In the genomic region with DNA sequence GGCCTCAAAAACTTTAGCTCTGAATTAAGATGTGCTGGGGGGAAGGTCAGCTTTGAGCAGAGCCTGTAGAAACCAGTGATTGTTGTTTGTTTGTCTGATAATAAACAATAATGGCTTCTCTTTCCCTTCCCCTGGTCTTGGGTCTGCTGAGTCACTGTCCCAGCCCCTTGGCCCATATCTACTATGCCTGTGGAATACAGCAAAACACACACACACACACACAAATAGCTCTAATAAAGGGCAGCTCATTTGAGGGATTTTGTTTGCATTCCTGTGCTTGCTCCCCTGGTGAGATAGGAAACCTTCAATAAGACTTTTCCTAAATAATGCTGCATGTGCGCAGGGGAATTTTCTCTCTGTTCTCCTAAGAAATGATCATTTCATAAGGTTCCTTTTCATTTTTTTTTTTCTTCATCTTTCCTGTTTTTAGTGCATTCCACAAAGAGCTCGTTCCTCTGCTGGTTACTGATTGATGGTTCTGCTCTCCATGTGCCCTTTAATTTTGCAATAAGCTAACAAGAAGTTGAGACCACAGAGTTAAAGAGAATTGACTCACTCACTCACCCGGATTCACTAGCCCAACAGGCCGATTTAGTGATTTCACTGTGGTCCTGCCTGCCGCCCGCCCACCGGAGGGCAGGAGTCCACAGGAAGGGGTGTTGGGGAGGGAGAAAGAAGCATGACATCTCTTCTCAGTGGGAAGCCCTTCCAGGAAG, we compare ENCODE assay signal across 8 mouse cellular contexts.
DNase-seq lines count a peak whose midpoint lies in the region; ATAC-seq and TF ChIP-seq lines count a peak whose summit lies in the region.

No protein-coding gene starts in this region.

- TF ChIP-seq POLR2A in bone marrow macrophage, adult 2 months (IDR thresholded peaks at IDR 0.05; ENCODE audit: borderline replicate concordance, low read depth, low read length): no peak
- no peak for TF ChIP-seq POLR2A in lung, adult 2 months (IDR thresholded peaks at IDR 0.05; ENCODE audit: borderline replicate concordance, extremely low read depth, low read depth, low read length)

- no peaks in the 10 kb centered on the region for H3K36me3 ChIP-seq in intestine, postnatal 0 days (ENCODE audit: control insufficient read depth, insufficient read depth)

- H3K27me3 ChIP-seq in intestine, postnatal 0 days (replicated peaks; ENCODE audit: control insufficient read depth, insufficient read depth, low read length): no peaks in the 10 kb centered on the region

- no peak for DNase-seq in left cerebral cortex, adult 2 months (ENCODE audit: extremely low spot score in 1 of 2, low spot score in 2 of 2)
- DNase-seq in left cerebral cortex, adult 11 months (ENCODE audit: low spot score): no peak
- peak; percentile 44 for DNase-seq in lung, adult 2 months
- no peak for DNase-seq in thymus, adult 18-20 months
- DNase-seq in right cerebral cortex, adult 2 months (ENCODE audit: low spot score in 2 of 2): no peak
- DNase-seq in embryo, embryonic 10 days (ENCODE audit: low spot score): no peak

- no peak overlapping the region for H3K4me2 ChIP-seq in intestine, postnatal 0 days (replicated peaks; ENCODE audit: low read depth)

- no peak overlapping the region for H3K9ac ChIP-seq in intestine, postnatal 0 days (ENCODE audit: low read depth, low read length)

- H3K4me1 ChIP-seq in bone marrow macrophage, adult 2 months (ENCODE audit: control insufficient read depth, insufficient read depth, low read length): peaks cover 41% of the 10 kb centered on the region
- H3K4me1 ChIP-seq in intestine, postnatal 0 days (replicated peaks; ENCODE audit: control insufficient read depth, insufficient read depth, low read length): no peaks in the 10 kb centered on the region
- H3K4me1 ChIP-seq in lung, adult 2 months (ENCODE audit: control insufficient read depth, insufficient read depth, low read length): peaks cover 8% of the 10 kb centered on the region

- WGBS in intestine, postnatal 0 days: 33% methylated on average over 7 of the region's 7 CpGs
- WGBS in lung, adult 2 months: 41% methylated on average over 7 of the region's 7 CpGs

- no peak for ATAC-seq in intestine, postnatal 0 days

- intact Hi-C loops in left cerebral cortex, adult 2 months (cut with DNase I): no loop called here

- TF ChIP-seq CTCF in left cerebral cortex, adult 2 months (IDR thresholded peaks at IDR 0.05): peak; percentile 37
- TF ChIP-seq CTCF in bone marrow macrophage, adult 2 months (IDR thresholded peaks at IDR 0.05; ENCODE audit: low read depth, low read length): no peak
- peak; percentile 17; the same call in 1 of the 2 replicates for TF ChIP-seq CTCF in intestine, postnatal 0 days (IDR thresholded peaks at IDR 0.05; ENCODE audit: low read depth)
- no peak for TF ChIP-seq CTCF in lung, adult 2 months (IDR thresholded peaks at IDR 0.05; ENCODE audit: insufficient read depth, low read length)

- no peak overlapping the region for H3K4me3 ChIP-seq in left cerebral cortex, adult 2 months
- H3K4me3 ChIP-seq in bone marrow macrophage, adult 2 months (ENCODE audit: insufficient read depth, low read length): no peak overlapping the region
- no peak overlapping the region for H3K4me3 ChIP-seq in intestine, postnatal 0 days (ENCODE audit: low read depth, low read length)
- no peak overlapping the region for H3K4me3 ChIP-seq in lung, adult 2 months (replicated peaks; ENCODE audit: extremely low read depth, low read depth, low read length)

- H3K9me3 ChIP-seq in intestine, postnatal 0 days (ENCODE audit: control insufficient read depth): no peaks in the 10 kb centered on the region

- no peak overlapping the region for H3K27ac ChIP-seq in left cerebral cortex, adult 2 months
- peak overlapping the region; percentile 90 for H3K27ac ChIP-seq in bone marrow macrophage, adult 2 months (ENCODE audit: insufficient read depth, low read depth, low read length)
- H3K27ac ChIP-seq in intestine, postnatal 0 days (ENCODE audit: low read depth, low read length): no peak overlapping the region

Comparison
In these comparisons a context has a peak if more than half of its experiments do, and no peak if none do; other contexts are left out.
1. CTCF ChIP-seq: peak in left cerebral cortex, adult 2 months (single experiment) and intestine, postnatal 0 days (single experiment); none in bone marrow macrophage, adult 2 months (single experiment) and lung, adult 2 months (single experiment).